Mouse (Mus musculus) bone marrow macrophage, adult 2 months (primary cell): Measurements from ENCODE around the gene Fam174b.

Source experiments
- CTCF ChIP-seq: IDR thresholded peaks from 2 replicates; pipeline ENCODE4 v1.5.1; 2012; ENCODE audit warnings: low read depth, mild to moderate bottlenecking, low read length, moderate library complexity
- POLR2A ChIP-seq: IDR thresholded peaks from 2 replicates; pipeline ENCODE4 v1.6.1; 2012; ENCODE audit warnings: mild to moderate bottlenecking, low read depth, low read length, borderline replicate concordance

DNA sequence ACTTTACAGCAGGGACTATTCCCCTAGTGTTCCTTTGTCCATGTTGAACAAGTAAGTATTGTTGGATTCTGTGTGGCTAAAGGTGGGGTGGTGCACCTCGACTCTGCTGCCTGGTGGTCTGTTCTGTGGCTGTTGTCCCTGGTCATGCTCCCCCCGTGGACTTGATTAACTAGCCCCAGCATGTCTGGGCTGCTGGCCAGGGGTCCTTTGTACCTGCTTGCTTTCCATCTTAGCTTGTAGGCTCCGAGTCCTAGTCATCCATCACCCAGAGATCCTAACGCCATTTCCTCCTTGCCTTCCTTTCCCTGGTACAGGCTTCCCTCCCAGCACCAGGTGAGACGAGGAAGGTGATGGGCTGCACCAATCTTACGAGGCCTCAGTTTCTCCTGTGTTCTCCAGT lies 1.7 kb downstream of the Fam174b start:
- no peak for TF ChIP-seq CTCF
- TF ChIP-seq POLR2A: no peak
